Mouse (Mus musculus): ENCODE measurements around the gene Supt4a. TPM values are rescaled to one million over a fixed set of nuclear protein-coding genes. Genes with fewer than 3 reads are reported as not detected.

Gene Supt4a
- total RNA-seq, 2 experiments from 2014 or later = 36.8 TPM

- H3K4me3 ChIP-seq = peak overlapping the region; percentile 51
- DNase-seq = peak; percentile 19
- H3K27ac ChIP-seq = no peak overlapping the region
- intact Hi-C loops (cut with DNase I) = no loop called here
- TF ChIP-seq CTCF (IDR thresholded peaks at IDR 0.05) = no peak
Measured at GRCm38 (mm10) chr11:87763988-87764876, 26.9 kb downstream of the Supt4a start.

DNA sequence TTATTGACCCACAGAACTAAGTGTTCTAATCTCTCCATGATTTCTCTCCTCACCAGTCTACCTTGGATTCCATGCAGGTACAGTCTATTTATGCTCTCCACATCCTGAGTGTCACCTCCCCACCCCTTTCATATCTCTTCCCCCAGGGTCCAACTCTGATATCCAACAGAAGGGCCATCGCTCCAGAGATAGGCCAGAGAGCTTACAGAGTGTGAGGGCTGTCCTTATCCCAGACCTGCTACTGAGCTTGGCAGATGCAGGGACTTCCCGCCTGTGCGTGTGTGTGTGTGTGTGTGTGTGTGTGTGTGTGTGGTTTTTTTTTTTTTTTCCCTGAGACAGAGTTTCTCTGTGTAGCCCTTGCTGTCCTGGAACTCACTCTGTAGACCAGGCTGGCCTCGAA, 31.4 kb downstream of the Supt4a start:
- DNase-seq = peak; percentile 2
- H3K27ac ChIP-seq = no peak overlapping the region
- intact Hi-C loops (cut with DNase I) = no loop called here
- TF ChIP-seq CTCF (IDR thresholded peaks at IDR 0.05) = no peak
- no peak overlapping the region for H3K4me3 ChIP-seq

- H3K27ac ChIP-seq = no peak overlapping the region
- DNase-seq = peak; percentile 63
- peak; percentile 91 for TF ChIP-seq CTCF (IDR thresholded peaks at IDR 0.05)
- intact Hi-C loops (cut with DNase I) = loop anchor here (2.0 kb wide), 2 partner anchors 108 to 556 kb away; partner anchors contain the start of gene Rnf43
- H3K4me3 ChIP-seq = no peak overlapping the region
Measured at GRCm38 (mm10) chr11:87770989-87771388, 33.6 kb downstream of the Supt4a start.

- intact Hi-C loops (cut with DNase I) = no loop called here
- Histone ChIP-seq H3K27ac (no peak overlapping the region), H3K4me3 (no peak overlapping the region)
- DNase-seq = no peak
- TF ChIP-seq CTCF (IDR thresholded peaks at IDR 0.05) = no peak
Measured at GRCm38 (mm10) chr11:87772354-87772753, 35.0 kb downstream of the Supt4a start.

DNA sequence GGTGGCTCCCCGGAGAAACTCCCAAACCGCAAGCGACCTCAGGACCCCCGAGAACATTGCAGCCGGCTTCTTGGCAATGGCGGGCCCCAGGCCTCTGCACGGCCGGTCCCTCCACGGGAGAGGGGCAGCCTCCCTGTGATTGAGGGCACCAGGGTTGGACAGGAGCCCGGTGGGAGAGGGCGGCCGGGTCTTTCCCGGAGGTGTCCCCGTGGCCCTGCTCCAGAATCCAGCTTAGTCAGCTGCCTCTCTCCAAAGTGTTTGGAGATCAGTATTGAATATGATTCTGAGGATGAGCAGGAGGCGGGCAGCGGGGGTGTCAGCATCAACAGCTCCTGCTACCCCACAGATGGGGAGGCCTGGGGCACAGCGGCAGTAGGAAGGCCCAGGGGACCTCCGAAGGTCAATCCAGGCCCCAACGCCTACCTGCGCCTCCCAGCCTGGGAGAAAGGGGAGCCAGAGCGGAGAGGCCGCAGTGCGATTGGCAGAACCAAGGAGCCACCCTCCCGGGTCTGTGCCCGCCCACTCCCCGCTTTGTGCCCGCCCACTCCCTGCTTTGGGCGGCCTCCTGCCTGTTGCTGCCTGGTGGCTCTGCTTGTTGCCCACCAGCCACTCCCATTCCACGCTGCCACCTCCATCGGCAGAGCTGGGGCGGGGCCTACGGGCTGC, 40.9 kb downstream of the Supt4a start:
- peak; percentile 45 for DNase-seq
- intact Hi-C loops (cut with DNase I) = no loop called here
- H3K27ac ChIP-seq = no peak overlapping the region
- H3K4me3 ChIP-seq = peak overlapping the region; percentile 63
- no peak for TF ChIP-seq CTCF (IDR thresholded peaks at IDR 0.05)

DNA sequence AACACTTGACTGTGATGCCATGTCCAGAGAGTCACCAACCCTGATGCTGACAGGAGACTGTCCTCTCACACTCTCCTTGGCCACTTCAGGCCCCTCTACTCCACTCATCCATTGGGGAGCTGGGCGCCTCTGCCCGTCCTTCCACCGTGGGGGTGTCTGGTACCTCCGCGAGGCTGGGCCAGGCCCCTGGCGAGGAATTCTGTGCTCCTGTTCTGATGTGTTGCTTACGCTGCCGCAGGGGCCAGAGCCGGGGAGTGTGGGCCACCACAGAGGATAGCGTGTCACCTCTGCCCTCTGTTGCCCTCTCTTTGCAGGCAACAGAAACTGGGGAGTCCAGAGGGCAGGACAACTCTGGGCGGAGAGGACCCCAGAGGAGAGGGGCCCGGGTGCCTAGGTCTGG, 41.6 kb downstream of the Supt4a start:
- no peak for DNase-seq
- intact Hi-C loops (cut with DNase I) = no loop called here
- Histone ChIP-seq H3K4me3 (peak overlapping the region; percentile 63; the same call in 1 of the 2 replicates), H3K27ac (no peak overlapping the region)
- no peak for TF ChIP-seq CTCF (IDR thresholded peaks at IDR 0.05)

DNA sequence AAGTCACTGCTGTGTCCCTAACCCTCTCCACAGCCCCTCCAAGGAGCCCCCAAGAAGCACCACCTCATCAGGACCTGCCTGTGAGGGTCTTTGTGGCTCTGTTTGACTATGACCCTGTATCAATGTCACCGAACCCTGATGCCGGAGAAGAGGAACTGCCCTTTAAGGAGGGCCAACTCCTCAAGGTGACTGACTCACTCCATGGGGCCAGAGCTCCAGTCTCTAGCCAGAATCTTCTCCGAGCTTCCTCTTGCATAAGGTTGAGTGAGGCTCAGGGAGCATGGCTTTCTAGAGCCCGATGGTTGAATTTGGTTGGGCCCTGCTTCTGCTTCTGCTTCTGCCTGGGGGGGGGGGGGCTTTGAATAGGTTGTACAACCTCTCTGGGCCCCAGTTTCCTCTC, 42.0 kb downstream of the Supt4a start:
- no peak for DNase-seq
- TF ChIP-seq CTCF (IDR thresholded peaks at IDR 0.05) = no peak
- no peak overlapping the region for H3K27ac ChIP-seq
- intact Hi-C loops (cut with DNase I) = no loop called here
- H3K4me3 ChIP-seq = no peak overlapping the region

- Histone ChIP-seq H3K27ac (no peak overlapping the region), H3K4me3 (no peak overlapping the region)
- TF ChIP-seq CTCF (IDR thresholded peaks at IDR 0.05) = no peak
- no peak for DNase-seq
- intact Hi-C loops (cut with DNase I) = no loop called here
Measured at GRCm38 (mm10) chr11:87780130-87780529, 42.8 kb downstream of the Supt4a start.

DNA sequence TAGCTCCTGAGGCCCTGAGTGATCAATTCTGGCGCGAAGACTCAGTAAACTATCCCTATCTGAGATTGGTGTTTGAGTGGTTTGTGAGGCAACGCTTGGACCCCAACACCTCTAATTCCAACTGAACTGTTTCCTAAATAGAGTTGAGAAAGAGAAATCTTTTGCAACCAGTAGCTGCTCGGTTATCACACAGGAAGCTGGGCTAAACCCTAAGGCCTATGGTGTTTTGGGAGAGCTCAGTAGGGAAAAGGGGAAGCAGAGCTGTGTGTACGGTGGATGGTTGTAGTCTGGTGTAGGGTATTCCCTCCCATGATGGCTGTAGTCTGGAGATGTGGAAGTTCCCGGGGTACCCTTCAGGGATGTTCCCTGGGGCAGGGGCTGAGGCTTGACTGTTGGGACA, 52.7 kb downstream of the Supt4a start:
- no peak for TF ChIP-seq CTCF (IDR thresholded peaks at IDR 0.05)
- Histone ChIP-seq H3K4me3 (no peak overlapping the region), H3K27ac (no peak overlapping the region)
- intact Hi-C loops (cut with DNase I) = no loop called here
- DNase-seq = no peak

Small RNA genes lying within 50 kb of the gene (microRNA-seq; reads per million reads assigned to microRNA genes)
- gene Mir142 = not detected
- not detected for gene Mir142b

Other genes with a start within 250 kb of the Supt4a start
- not detected for gene Gm11492, start 170.9 kb upstream of the Supt4a start, total RNA-seq (2021)
- 10 to 100 TPM; 13.0 to 15.2 TPM for gene Sept4, start 168.6 kb upstream of the Supt4a start, total RNA-seq (2021)
- 10 to 100 TPM; 10.6 to 12.4 TPM for gene Mtmr4, start 145.4 kb upstream of the Supt4a start, total RNA-seq (2021)
- not detected for gene Hsf5, start 120.4 kb upstream of the Supt4a start, total RNA-seq (2021)
- under 1 TPM; 0.39 to 0.89 TPM for gene Rnf43, start 74.8 kb upstream of the Supt4a start, total RNA-seq (2021)
- not detected for gene Tspoap1, start 23.0 kb downstream of the Supt4a start, total RNA-seq (2021)
- gene Mpo, start 56.0 kb downstream of the Supt4a start, total RNA-seq (2021) = not detected
- not detected for gene Lpo, start 90.7 kb downstream of the Supt4a start, total RNA-seq (2021)
- 1 to 10 TPM; 1.5 to 1.9 TPM for gene Mks1, start 115.7 kb downstream of the Supt4a start, total RNA-seq (2021)
- gene Epx, start 138.0 kb downstream of the Supt4a start, total RNA-seq (2021) = not detected
- gene Olfr462, start 154.7 kb downstream of the Supt4a start, total RNA-seq (2021) = not detected
- not detected for gene Olfr463, start 159.8 kb downstream of the Supt4a start, total RNA-seq (2021)
- not detected for gene Olfr464, start 183.4 kb downstream of the Supt4a start, total RNA-seq (2021)
- gene Dynll2, start 250.0 kb downstream of the Supt4a start, total RNA-seq (2021) = 100 to 1,000 TPM; 193 to 205 TPM